Mouse (Mus musculus): Measurements from ENCODE around the gene Bmpr1b.

- TF ChIP-seq CTCF (IDR thresholded peaks at IDR 0.05) (no peak), EP300 (IDR thresholded peaks at IDR 0.05) (no peak)
Observed at GRCm38 (mm10) chr3:142084091-142084490, 85.1 kb downstream of the Bmpr1b start.

Measured in lung, postnatal 0 days (tissue).